Comparison of ENCODE assay signal across 7 mouse cellular contexts in genomic region chr9:60857833-60858232, GRCm38 (mm10).
DNase-seq lines count a peak whose midpoint lies in the region; ATAC-seq and TF ChIP-seq lines count a peak whose summit lies in the region.

No protein-coding gene starts in this region.

- no peak overlapping the region for H3K27ac ChIP-seq in lung, embryonic 15.5 days

- no peak overlapping the region for H3K4me3 ChIP-seq in lung, embryonic 15.5 days

- H3K4me1 ChIP-seq in lung, embryonic 15.5 days, result peaks cover 7% of the 10 kb centered on the region

- H3K9ac ChIP-seq in lung, embryonic 15.5 days, result no peak overlapping the region

- ATAC-seq in Patski, result no peak
- ATAC-seq in lung, embryonic 15.5 days (ENCODE audit: borderline replicate concordance, extremely low read depth, low FRiP score, low TSS enrichment), result peak; percentile 64; the same call in 1 of the 2 replicates

- peak; percentile 84 for TF ChIP-seq CTCF in Patski (IDR thresholded peaks at IDR 0.05)

- H3K36me3 ChIP-seq in lung, embryonic 15.5 days, result peaks cover 30% of the 10 kb centered on the region

- intact Hi-C loops in heart, postnatal 10 days (cut with DNase I), result loop anchor here (1.0 to 10.0 kb wide), 5 partner anchors 39 to 613 kb away; partner anchors contain the start of gene Uaca

- H3K9me3 ChIP-seq in lung, embryonic 15.5 days, result no peaks in the 10 kb centered on the region

- no peak overlapping the region for H3K4me2 ChIP-seq in lung, embryonic 15.5 days

- CTCF ChIA-PET in Patski (lab: Charles Lee), result interaction anchor here (0.8 to 1.5 kb wide), 17 partner anchors 9 to 142 kb away, joined by 3 to 11 read pairs (median 5); no protein-coding TSS in a partner anchor

- in situ Hi-C loops in Patski (cut with MboI; ENCODE audit: low pct_unique_long_range_greater_than_20kb), result loop anchor here (10.0 kb wide), 1 partner anchor 613 kb away; no protein-coding TSS in a partner anchor

- POLR2A ChIA-PET in Patski (lab: Charles Lee), result interaction anchor here (0.8 kb wide), 1 partner anchor 64 kb away, joined by 3 read pairs; no protein-coding TSS in a partner anchor

- no peaks in the 10 kb centered on the region for H3K27me3 ChIP-seq in Patski
- H3K27me3 ChIP-seq in lung, embryonic 15.5 days, result no peaks in the 10 kb centered on the region

- WGBS in lung, embryonic 15.5 days, result 28% methylated on average over 5 of the region's 5 CpGs

- DNase-seq in CD4-positive, CD25-positive, alpha-beta regulatory T cell, adult 2 months (ENCODE audit: low read depth, low spot score), result peak; percentile 68
- DNase-seq in Patski (ENCODE audit: low read depth, low spot score), result no peak
- peak; percentile 80 for DNase-seq in embryo, embryonic 10 days (ENCODE audit: low spot score)
- DNase-seq in heart, postnatal 10 days, result peak; percentile 76 to 83
- peak; percentile 85 to 88 for DNase-seq in kidney, postnatal 4 days
- DNase-seq in right cerebral cortex, adult 18-20 months, result peak; percentile 66
